Mouse (Mus musculus): Measurements from ENCODE around the gene C8b. TPM values are rescaled to one million over a fixed set of nuclear protein-coding genes. Genes with fewer than 3 reads are reported as not detected.

Gene C8b
- polyA plus RNA-seq, 1 experiment: not detected

DNA sequence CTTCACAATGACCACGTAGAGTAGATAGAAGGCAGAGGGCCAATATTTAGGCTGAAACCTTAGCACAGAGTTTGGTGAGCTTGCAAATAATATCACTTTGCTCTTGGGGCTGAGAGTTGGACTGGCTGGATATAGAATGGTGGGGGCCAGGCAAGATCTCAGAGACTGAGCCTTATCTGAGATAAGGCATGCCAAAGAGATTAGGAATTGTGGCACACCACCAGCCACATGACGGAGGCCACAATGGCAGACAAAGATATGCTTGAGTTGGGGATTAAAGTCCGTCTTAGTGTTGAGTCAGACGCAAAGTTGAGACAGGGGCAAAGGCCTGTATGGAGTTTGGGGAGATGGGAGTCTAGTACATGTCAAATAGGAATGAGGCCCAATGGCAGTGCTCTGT is 26.0 kb downstream of the C8b start:
- Histone ChIP-seq H3K4me3 (ENCODE audit: insufficient read depth, poor library complexity, severe bottlenecking) (no peak overlapping the region), H3ac (ENCODE audit: control insufficient read depth, insufficient read length, low read depth) (no peak overlapping the region), H3K27me3 (ENCODE audit: control insufficient read depth, insufficient read depth, insufficient read length) (no peaks in the 10 kb centered on the region), H3K79me2 (ENCODE audit: control insufficient read depth, insufficient read depth) (no peaks in the 10 kb centered on the region), H3K79me3 (ENCODE audit: low read depth) (no peaks in the 10 kb centered on the region), H3K36me3 (ENCODE audit: control insufficient read depth, insufficient read depth) (no peaks in the 10 kb centered on the region)
- TF ChIP-seq CTCF (IDR thresholded peaks at IDR 0.05; ENCODE audit: control insufficient read depth, insufficient read depth, insufficient read length) (no peak), MYOD1 (IDR thresholded peaks at IDR 0.05; ENCODE audit: control insufficient read depth, insufficient read length, low read depth) (no peak), CEBPB (IDR thresholded peaks at IDR 0.05; ENCODE audit: low read depth) (no peak), MYOG (IDR thresholded peaks at IDR 0.05; ENCODE audit: control insufficient read depth, extremely low read depth, insufficient read length) (no peak), FOSL1 (IDR thresholded peaks at IDR 0.05; ENCODE audit: insufficient read depth, low read length, poor library complexity, severe bottlenecking) (no peak), MAX (IDR thresholded peaks at IDR 0.05) (no peak), USF1 (IDR thresholded peaks at IDR 0.05; ENCODE audit: low read depth) (no peak)

DNA sequence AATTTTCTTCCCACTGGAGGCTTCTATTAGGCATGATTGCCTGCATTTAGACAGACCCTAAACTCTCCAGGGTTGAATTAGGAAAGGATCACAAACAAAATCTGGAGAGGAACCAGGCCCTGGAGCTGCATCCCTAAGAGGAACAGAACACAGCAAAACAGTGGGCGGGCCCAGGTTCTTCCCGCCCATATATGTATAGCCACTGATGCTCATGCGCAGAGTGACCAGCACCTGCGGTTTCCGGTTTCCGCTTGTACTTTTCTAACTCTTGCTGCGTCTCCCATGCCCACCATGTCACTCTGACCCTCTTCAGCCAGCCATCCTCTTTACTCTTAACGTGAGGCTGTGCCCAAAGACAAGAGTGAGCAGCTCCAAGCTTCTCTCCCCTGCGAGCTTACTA is 32.8 kb downstream of the C8b start:
- Histone ChIP-seq H3K36me3 (ENCODE audit: control insufficient read depth, insufficient read depth) (no peaks in the 10 kb centered on the region), H3K79me3 (ENCODE audit: low read depth) (no peaks in the 10 kb centered on the region), H3K79me2 (ENCODE audit: control insufficient read depth, insufficient read depth) (no peaks in the 10 kb centered on the region), H3ac (ENCODE audit: control insufficient read depth, insufficient read length, low read depth) (no peak overlapping the region), H3K4me3 (ENCODE audit: insufficient read depth, poor library complexity, severe bottlenecking) (no peak overlapping the region), H3K27me3 (ENCODE audit: control insufficient read depth, insufficient read depth, insufficient read length) (no peaks in the 10 kb centered on the region)
- no peak for TF ChIP-seq CTCF (IDR thresholded peaks at IDR 0.05; ENCODE audit: control insufficient read depth, insufficient read depth, insufficient read length)
- no peak for TF ChIP-seq MYOG (IDR thresholded peaks at IDR 0.05; ENCODE audit: control insufficient read depth, extremely low read depth, insufficient read length)
- TF ChIP-seq CEBPB (IDR thresholded peaks at IDR 0.05; ENCODE audit: low read depth): no peak
- no peak for TF ChIP-seq FOSL1 (IDR thresholded peaks at IDR 0.05; ENCODE audit: insufficient read depth, low read length, poor library complexity, severe bottlenecking)
- no peak for TF ChIP-seq USF1 (IDR thresholded peaks at IDR 0.05; ENCODE audit: low read depth)
- TF ChIP-seq MYOD1 (IDR thresholded peaks at IDR 0.05; ENCODE audit: control insufficient read depth, insufficient read length, low read depth): no peak
- no peak for TF ChIP-seq MAX (IDR thresholded peaks at IDR 0.05)

DNA sequence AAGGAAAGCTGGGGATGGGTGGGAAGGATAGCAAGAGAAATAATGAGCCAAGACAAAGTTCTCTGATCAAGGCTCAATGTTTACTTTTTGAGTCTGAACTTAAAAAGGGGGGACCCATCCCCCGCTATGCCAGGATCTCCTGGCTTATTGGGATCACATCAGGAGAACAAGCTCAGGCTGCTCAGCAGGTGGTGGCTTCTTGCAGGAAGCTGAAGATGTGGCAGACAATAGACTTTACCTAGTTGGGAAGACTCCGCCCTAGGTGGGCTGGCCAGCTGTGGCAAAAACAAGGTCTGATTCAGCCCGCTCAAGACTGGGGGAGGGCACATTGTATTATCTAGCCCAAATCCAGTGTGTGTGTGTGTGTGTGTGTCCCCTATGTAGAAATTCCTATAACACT is 35.5 kb downstream of the C8b start:
- H3K79me3 ChIP-seq (ENCODE audit: low read depth): no peaks in the 10 kb centered on the region
- no peak overlapping the region for H3K4me3 ChIP-seq (ENCODE audit: insufficient read depth, poor library complexity, severe bottlenecking)
- no peak overlapping the region for H3ac ChIP-seq (ENCODE audit: control insufficient read depth, insufficient read length, low read depth)
- no peaks in the 10 kb centered on the region for H3K79me2 ChIP-seq (ENCODE audit: control insufficient read depth, insufficient read depth)
- no peaks in the 10 kb centered on the region for H3K36me3 ChIP-seq (ENCODE audit: control insufficient read depth, insufficient read depth)
- TF ChIP-seq CTCF (IDR thresholded peaks at IDR 0.05; ENCODE audit: control insufficient read depth, insufficient read depth, insufficient read length) (no peak), MYOD1 (IDR thresholded peaks at IDR 0.05; ENCODE audit: control insufficient read depth, insufficient read length, low read depth) (no peak), CEBPB (IDR thresholded peaks at IDR 0.05; ENCODE audit: low read depth) (no peak), USF1 (IDR thresholded peaks at IDR 0.05; ENCODE audit: low read depth) (no peak)
- H3K27me3 ChIP-seq (ENCODE audit: control insufficient read depth, insufficient read depth, insufficient read length): no peaks in the 10 kb centered on the region

DNA sequence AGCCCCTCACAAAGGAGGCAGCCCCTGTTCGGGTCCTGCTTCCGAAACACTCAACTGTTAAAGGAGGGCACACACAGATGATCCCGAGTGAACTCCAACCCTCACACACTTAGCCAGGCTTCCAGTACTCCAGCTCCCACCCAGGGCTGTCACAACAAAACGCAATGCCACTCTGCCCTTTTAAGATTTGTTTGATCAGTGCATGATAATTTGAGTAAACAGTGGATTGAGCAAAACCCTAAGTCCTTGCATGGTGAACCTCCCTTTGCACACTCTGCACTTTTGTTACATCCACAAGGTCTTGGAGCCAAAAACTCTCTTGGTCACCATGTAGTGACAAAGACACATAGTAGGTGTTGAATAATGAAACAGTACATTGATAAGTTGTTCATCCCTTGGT is 38.0 kb downstream of the C8b start:
- TF ChIP-seq MYOD1 (IDR thresholded peaks at IDR 0.05; ENCODE audit: control insufficient read depth, insufficient read length, low read depth): no peak
- no peak for TF ChIP-seq USF1 (IDR thresholded peaks at IDR 0.05; ENCODE audit: low read depth)
- no peak for TF ChIP-seq MYOG (IDR thresholded peaks at IDR 0.05; ENCODE audit: control insufficient read depth, extremely low read depth, insufficient read length)
- no peak for TF ChIP-seq MAX (IDR thresholded peaks at IDR 0.05)
- TF ChIP-seq CTCF (IDR thresholded peaks at IDR 0.05; ENCODE audit: control insufficient read depth, insufficient read depth, insufficient read length): no peak
- TF ChIP-seq FOSL1 (IDR thresholded peaks at IDR 0.05; ENCODE audit: insufficient read depth, low read length, poor library complexity, severe bottlenecking): no peak
- TF ChIP-seq CEBPB (IDR thresholded peaks at IDR 0.05; ENCODE audit: low read depth): no peak
- Histone ChIP-seq H3K27me3 (ENCODE audit: control insufficient read depth, insufficient read depth, insufficient read length) (no peaks in the 10 kb centered on the region), H3K36me3 (ENCODE audit: control insufficient read depth, insufficient read depth) (no peaks in the 10 kb centered on the region), H3K79me2 (ENCODE audit: control insufficient read depth, insufficient read depth) (no peaks in the 10 kb centered on the region), H3K79me3 (ENCODE audit: low read depth) (no peaks in the 10 kb centered on the region), H3ac (ENCODE audit: control insufficient read depth, insufficient read length, low read depth) (no peak overlapping the region), H3K4me3 (ENCODE audit: insufficient read depth, poor library complexity, severe bottlenecking) (no peak overlapping the region)

DNA sequence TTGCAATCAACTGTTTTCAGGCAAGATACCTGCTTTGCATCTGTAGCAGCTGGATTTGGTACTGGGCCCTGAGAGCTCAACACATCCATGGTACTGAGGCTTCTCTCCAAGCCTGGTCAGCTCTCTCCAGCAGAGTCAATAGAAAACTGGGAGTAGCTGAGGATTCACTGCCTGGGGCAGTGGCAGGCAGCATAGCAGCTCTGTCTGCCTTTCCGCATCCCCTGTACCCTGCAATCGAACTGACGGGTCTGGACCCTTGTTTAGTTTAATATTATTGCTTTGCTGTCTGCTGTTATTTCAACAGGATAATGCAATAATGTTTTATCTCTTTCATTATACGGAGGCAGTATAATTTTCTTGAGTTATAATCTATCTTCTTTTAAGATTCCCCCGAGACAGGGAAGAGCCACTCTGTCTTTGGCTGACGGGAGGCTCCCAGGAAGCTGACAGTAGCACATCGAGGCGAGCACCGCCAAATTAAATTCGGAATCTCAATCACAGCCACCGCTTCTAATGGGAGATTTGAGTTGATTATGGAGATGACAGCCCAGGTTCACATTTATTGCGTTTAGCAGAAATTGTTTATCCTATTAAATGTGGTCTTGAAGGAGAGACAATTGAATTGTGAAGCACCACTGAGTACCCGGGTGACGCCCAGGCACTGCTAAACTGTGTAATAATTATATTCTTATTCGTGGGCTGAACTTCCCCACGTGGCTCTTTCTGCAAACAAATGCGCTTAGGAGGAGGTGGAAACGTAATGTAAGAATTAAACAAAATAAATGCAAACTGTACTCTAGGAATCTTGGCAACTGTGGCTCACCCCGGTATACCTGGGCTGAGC is 39.5 kb downstream of the C8b start:
- TF ChIP-seq CEBPB (IDR thresholded peaks at IDR 0.05; ENCODE audit: low read depth) (no peak), MAX (IDR thresholded peaks at IDR 0.05) (no peak), USF1 (IDR thresholded peaks at IDR 0.05; ENCODE audit: low read depth) (no peak), FOSL1 (IDR thresholded peaks at IDR 0.05; ENCODE audit: insufficient read depth, low read length, poor library complexity, severe bottlenecking) (no peak), MYOD1 (IDR thresholded peaks at IDR 0.05; ENCODE audit: control insufficient read depth, insufficient read length, low read depth) (no peak), MYOG (IDR thresholded peaks at IDR 0.05; ENCODE audit: control insufficient read depth, extremely low read depth, insufficient read length) (no peak), CTCF (IDR thresholded peaks at IDR 0.05; ENCODE audit: control insufficient read depth, insufficient read depth, insufficient read length) (no peak)
- no peaks in the 10 kb centered on the region for H3K79me3 ChIP-seq (ENCODE audit: low read depth)
- H3K4me3 ChIP-seq (ENCODE audit: insufficient read depth, poor library complexity, severe bottlenecking): no peak overlapping the region
- H3K27me3 ChIP-seq (ENCODE audit: control insufficient read depth, insufficient read depth, insufficient read length): no peaks in the 10 kb centered on the region
- H3ac ChIP-seq (ENCODE audit: control insufficient read depth, insufficient read length, low read depth): no peak overlapping the region
- no peaks in the 10 kb centered on the region for H3K36me3 ChIP-seq (ENCODE audit: control insufficient read depth, insufficient read depth)
- H3K79me2 ChIP-seq (ENCODE audit: control insufficient read depth, insufficient read depth): no peaks in the 10 kb centered on the region

All from C2C12 (cell line).